Comparison of ENCODE assay signal across 11 mouse cellular contexts in genomic region chr5:148973019-148973668, GRCm38 (mm10). TPM values are rescaled to one million over a fixed set of nuclear protein-coding genes. Genes with fewer than 3 reads are reported as not detected.
A peak's percentile ranks its signal among the peaks of the same experiment; 100 is the strongest.
DNase-seq lines count a peak whose midpoint lies in the region; ATAC-seq and TF ChIP-seq lines count a peak whose summit lies in the region.
"Had no signal": no experiment of that assay in that cellular context is flagged by ENCODE, and none has a peak within 500 bp of the region (broad histone marks: within the 10 kb centered on the region; RNA-seq: fewer than 3 reads in every experiment).

No protein-coding gene starts in this region.

- no peaks in the 10 kb centered on the region for H3K9me3 ChIP-seq in forebrain, embryonic 15.5 days
- no peaks in the 10 kb centered on the region for H3K9me3 ChIP-seq in midbrain, postnatal 0 days (ENCODE audit: low read length)

- no peak for DNase-seq in layer of hippocampus, adult 2 months (ENCODE audit: low spot score in 2 of 2)
- no peak for DNase-seq in layer of hippocampus, adult 9-11 months
- DNase-seq in adrenal gland, adult 8-10 months = peak; percentile 92
- peak; percentile 63 for DNase-seq in midbrain, postnatal 0 days (ENCODE audit: low spot score)
- DNase-seq in spleen, postnatal 10 days (ENCODE audit: low spot score in 2 of 2) = no peak
- DNase-seq in cerebellum, adult 11 months = no peak
- no peak for DNase-seq in urinary bladder, postnatal 36 days (ENCODE audit: low spot score in 2 of 2)
- DNase-seq: cerebellum, postnatal 25 days; lung, adult 2 months had no signal

- H3K4me2 ChIP-seq in forebrain, embryonic 15.5 days (replicated peaks) = no peak overlapping the region
- H3K4me2 ChIP-seq in midbrain, postnatal 0 days (ENCODE audit: low read depth, low read length, poor library complexity, severe bottlenecking) = no peak overlapping the region

- no peak overlapping the region for H3K4me3 ChIP-seq in layer of hippocampus, adult 2 months
- H3K4me3 ChIP-seq in forebrain, embryonic 15.5 days = no peak overlapping the region
- H3K4me3 ChIP-seq in midbrain, postnatal 0 days (ENCODE audit: low read depth, low read length) = no peak overlapping the region

- peak; percentile 53 for ATAC-seq in forebrain, embryonic 15.5 days (replicated peaks)
- peak; percentile 44; the same call in 1 of the 2 replicates for ATAC-seq in midbrain, postnatal 0 days (ENCODE audit: low FRiP score)
- ATAC-seq: CD4-positive, CD25-positive, alpha-beta regulatory T cell, adult 4 months had no signal

- no peak overlapping the region for H3K9ac ChIP-seq in forebrain, embryonic 15.5 days (replicated peaks)
- H3K9ac ChIP-seq in midbrain, postnatal 0 days (replicated peaks; ENCODE audit: low read length, poor library complexity, severe bottlenecking) = no peak overlapping the region

- no peaks in the 10 kb centered on the region for H3K36me3 ChIP-seq in forebrain, embryonic 15.5 days
- H3K36me3 ChIP-seq in midbrain, postnatal 0 days (ENCODE audit: insufficient read depth, low read length) = no peaks in the 10 kb centered on the region

- no peak overlapping the region for H3K27ac ChIP-seq in layer of hippocampus, adult 2 months
- no peak overlapping the region for H3K27ac ChIP-seq in forebrain, embryonic 15.5 days (replicated peaks)
- no peak overlapping the region for H3K27ac ChIP-seq in midbrain, postnatal 0 days (ENCODE audit: low read depth, low read length)

- peak; percentile 49 for TF ChIP-seq CTCF in layer of hippocampus, adult 2 months (conservative IDR thresholded peaks at IDR 0.05)
- peak; percentile 45 for TF ChIP-seq CTCF in midbrain, postnatal 0 days (IDR thresholded peaks at IDR 0.05)

- H3K27me3 ChIP-seq in forebrain, embryonic 15.5 days = no peaks in the 10 kb centered on the region
- no peaks in the 10 kb centered on the region for H3K27me3 ChIP-seq in midbrain, postnatal 0 days (ENCODE audit: insufficient read depth, low read length)

- peaks cover 9% of the 10 kb centered on the region for H3K4me1 ChIP-seq in forebrain, embryonic 15.5 days
- peaks cover 2% of the 10 kb centered on the region; the same call in 1 of the 2 replicates for H3K4me1 ChIP-seq in midbrain, postnatal 0 days (ENCODE audit: insufficient read depth, low read length)

- WGBS in forebrain, embryonic 15.5 days = 6% methylated on average over 6 of the region's 6 CpGs
- WGBS in midbrain, postnatal 0 days = 11% methylated on average over 6 of the region's 6 CpGs

RNA-seq across cellular contexts. Expression of gene Gm42791, which starts 21.8 kb away (rescaled TPM):
- 10 to 100 TPM; 25.2 to 25.8 TPM for total RNA-seq in layer of hippocampus, adult 2 months (2021)
- total RNA-seq in adrenal gland, adult 8-10 months (2022) = 1 to 10 TPM; 1.7 to 6.9 (median 5.2) TPM
- 5.6 and 7.4 TPM in 2 replicates for polyA plus RNA-seq in forebrain, embryonic 15.5 days (2015; fragmentation: Nextera tagmentation; extraction: Ambion mirVana)
- total RNA-seq in midbrain, postnatal 0 days (2014; rRNA removed) = not detected in 2 replicates
- polyA plus RNA-seq in midbrain, postnatal 0 days (2015; fragmentation: Nextera tagmentation; extraction: Ambion mirVana) = 2.1 and 3.1 TPM in 2 replicates
- polyA plus RNA-seq: lung, adult 2 months had no signal

RNA-seq across cellular contexts. Expression of gene Katnal1, which starts 44.0 kb away (rescaled TPM):
- 10 to 100 TPM; 62.3 to 66.3 TPM for total RNA-seq in layer of hippocampus, adult 2 months (2021)
- 10 to 100 TPM in 3 of 4 experiments, 1 to 10 TPM in 1; 9.6 to 19.8 (median 13.2) TPM for total RNA-seq in adrenal gland, adult 8-10 months (2022)
- polyA plus RNA-seq in forebrain, embryonic 15.5 days (2015; fragmentation: Nextera tagmentation; extraction: Ambion mirVana) = 35.0 and 36.3 TPM in 2 replicates
- total RNA-seq in midbrain, postnatal 0 days (2014; rRNA removed) = 38.0 and 51.1 TPM in 2 replicates
- polyA plus RNA-seq in midbrain, postnatal 0 days (2015; fragmentation: Nextera tagmentation; extraction: Ambion mirVana) = 23.6 and 31.4 TPM in 2 replicates

Comparison
In these comparisons a context has a peak if more than half of its experiments do, and no peak if none do; other contexts are left out.
1. DNase-seq: peak in adrenal gland, adult 8-10 months (single experiment) and midbrain, postnatal 0 days (single experiment); none in layer of hippocampus, adult 2 months (0 of 2), layer of hippocampus, adult 9-11 months (single experiment), spleen, postnatal 10 days (0 of 2), cerebellum, adult 11 months (single experiment) and urinary bladder, postnatal 36 days (0 of 2).